Mouse (Mus musculus) kidney, postnatal 0 days (tissue): ENCODE measurements around the gene Arnt2. TPM values are rescaled to one million over a fixed set of nuclear protein-coding genes. Genes with fewer than 3 reads are reported as not detected.

ENCODE experiments used
- ATAC-seq: fragments of 200-750 bp; cut with Nextera tagmentation; replicated peaks from 2 replicates; pipeline ENCODE4 v1.8.0; 2017; ENCODE audit warnings: low read depth, moderate number of reproducible peaks, moderate TSS enrichment, moderate library complexity; ENCODE audit not compliant: low FRiP score
- DNase-seq: peaks from one replicate; pipeline ENCODE4 v3.0.0-alpha.2; 2016; ENCODE audit warnings: low spot score
- H3K27ac ChIP-seq: fragments of 300-500 bp; sonication (generic); 2 replicates; pipeline ENCODE4 v1.5.1; 2014; ENCODE audit warnings: mild to moderate bottlenecking
- H3K27me3 ChIP-seq: fragments of 300-500 bp; sonication (generic); 2 replicates; pipeline ENCODE4 v1.6.1; 2014; ENCODE audit warnings: low read length, mixed read lengths; ENCODE audit not compliant: insufficient read depth
- H3K36me3 ChIP-seq: fragments of 300-500 bp; sonication (generic); 2 replicates; pipeline ENCODE4 v1.6.1; 2014; ENCODE audit warnings: low read length, mixed read lengths; ENCODE audit not compliant: insufficient read depth
- H3K4me1 ChIP-seq: fragments of 300-500 bp; sonication (generic); replicated peaks from 2 replicates; pipeline ENCODE4 v1.6.1; 2014; ENCODE audit warnings: antibody characterized with exemption, low read length, mixed read lengths; ENCODE audit not compliant: insufficient read depth
- H3K4me2 ChIP-seq: fragments of 300-500 bp; sonication (generic); 2 replicates; pipeline ENCODE4 v1.6.1; 2014; ENCODE audit warnings: mild to moderate bottlenecking, low read length, moderate library complexity, mixed read lengths
- H3K4me3 ChIP-seq: fragments of 300-500 bp; sonication (generic); replicated peaks from 2 replicates; pipeline ENCODE4 v1.5.1; 2014; ENCODE audit warnings: low read depth, low read length
- H3K9ac ChIP-seq: fragments of 300-500 bp; sonication (generic); 2 replicates; pipeline ENCODE4 v1.6.1; 2014; ENCODE audit warnings: low read depth, low read length
- H3K9me3 ChIP-seq: fragments of 300-500 bp; sonication (generic); replicated peaks from 2 replicates; pipeline ENCODE4 v1.6.1; 2016; ENCODE audit warnings: low read length, inconsistent platforms, mixed read lengths
- CTCF ChIP-seq: IDR thresholded peaks from 2 replicates; pipeline ENCODE4 v1.5.1; 2016; ENCODE audit warnings: antibody characterized with exemption, low read depth, mild to moderate bottlenecking, moderate library complexity
- WGBS: fragments of 180-500 bp; shearing (Covaris S2); extraction: QIAGEN DNeasy Blood & Tissue Kit; methylation state at CpG from one replicate; pipeline ENCODE4 v1.1.7; 2014; 5-methylcytosine and 5-hydroxymethylcytosine counted together
- polyA plus RNA-seq: library from polyadenylated mRNA; unstranded; fragments of >200 nt; fragmentation: Nextera tagmentation; extraction: Ambion mirVana; gene quantifications from 2 replicates; pipeline ENCODE4 v1.2.1, GENCODE M21; 2015

Arnt2 gene
- polyA plus RNA-seq, 1 experiment from 2014 or later: 8.4 TPM

DNA sequence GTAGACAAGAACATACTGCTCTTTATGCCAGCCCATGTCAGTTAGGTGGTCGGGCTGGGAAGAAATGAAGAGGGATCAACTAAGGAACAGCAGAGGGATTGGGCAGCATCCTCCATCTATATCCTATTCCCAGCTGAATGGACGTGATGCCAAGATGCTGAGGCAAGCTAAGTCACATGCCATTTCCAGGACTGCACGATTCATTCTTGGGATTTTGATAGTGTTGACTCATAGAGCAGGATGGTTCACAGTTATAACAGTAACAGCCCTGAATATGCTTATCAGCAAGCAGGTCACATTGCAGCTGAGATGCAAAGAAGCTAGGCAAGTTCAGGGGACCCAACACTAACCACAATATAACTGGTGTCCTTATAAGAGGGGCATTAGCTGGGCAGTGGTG is 76.0 kb downstream of the Arnt2 start:
- 91% methylated on average over 3 of the region's 3 CpGs for WGBS
- no peak overlapping the region for H3K4me2 ChIP-seq
- no peak for TF ChIP-seq CTCF

DNA sequence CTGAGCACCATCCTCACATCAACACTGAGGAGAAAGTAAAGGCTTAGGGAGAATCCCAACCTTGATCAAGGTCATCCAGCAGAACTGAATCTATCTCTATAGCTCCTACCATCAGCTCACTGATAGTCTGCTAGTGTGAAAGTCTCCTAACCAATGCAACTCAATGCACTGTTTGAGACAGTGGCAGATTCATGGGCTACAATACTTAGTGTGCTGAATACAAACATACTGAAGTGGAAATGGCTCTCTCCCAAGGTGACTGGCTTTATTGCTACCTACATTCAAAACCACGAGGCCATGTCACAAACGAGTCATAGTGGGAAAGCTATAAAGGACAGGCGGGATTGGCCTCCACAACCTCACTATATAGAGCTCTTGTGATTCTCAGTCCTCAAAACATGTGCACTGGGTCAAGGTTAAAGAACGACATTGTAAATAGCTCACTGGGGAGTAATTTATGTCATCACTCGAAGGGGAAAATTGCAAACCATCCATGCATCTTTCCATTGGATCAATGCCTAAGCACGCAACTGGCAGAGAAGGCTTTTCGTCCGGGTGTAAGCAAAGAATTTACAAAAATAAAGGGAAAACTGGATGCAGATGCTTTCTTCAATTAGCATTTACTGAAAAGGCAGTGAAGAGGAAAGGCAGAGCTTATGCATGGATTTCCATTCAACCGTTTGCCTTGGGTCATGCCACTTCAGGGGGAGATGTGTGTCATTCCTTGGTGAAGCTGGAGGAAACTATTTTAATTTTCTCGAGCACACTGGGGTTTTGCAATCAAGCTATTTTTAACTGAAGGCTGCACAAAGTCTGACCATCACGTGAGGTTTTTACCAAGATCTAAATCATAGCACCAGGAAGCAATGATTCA is 77.4 kb downstream of the Arnt2 start:
- no peaks in the 10 kb centered on the region for H3K36me3 ChIP-seq
- H3K9me3 ChIP-seq: no peaks in the 10 kb centered on the region
- peak overlapping the region; percentile 16; the same call in 1 of the 2 replicates for H3K4me2 ChIP-seq
- no peak overlapping the region for H3K9ac ChIP-seq
- WGBS: 20% methylated on average over 11 of the region's 11 CpGs
- H3K4me3 ChIP-seq: no peak overlapping the region
- ATAC-seq (no peak), DNase-seq (peak; percentile 71)
- no peaks in the 10 kb centered on the region for H3K27me3 ChIP-seq
- H3K4me1 ChIP-seq: peaks cover 15% of the 10 kb centered on the region
- peak overlapping the region; percentile 54 for H3K27ac ChIP-seq
- TF ChIP-seq CTCF: no peak

More for the DNA sequence above, 76.0 kb downstream of the Arnt2 start:
- no peaks in the 10 kb centered on the region for H3K9me3 ChIP-seq
- peaks cover 14% of the 10 kb centered on the region for H3K4me1 ChIP-seq
- DNase-seq (no peak), ATAC-seq (no peak)
- no peak overlapping the region for H3K4me3 ChIP-seq
- no peaks in the 10 kb centered on the region for H3K27me3 ChIP-seq
- H3K36me3 ChIP-seq: no peaks in the 10 kb centered on the region
- no peak overlapping the region for H3K9ac ChIP-seq
- H3K27ac ChIP-seq: no peak overlapping the region; the same call in 1 of the 2 replicates

DNA sequence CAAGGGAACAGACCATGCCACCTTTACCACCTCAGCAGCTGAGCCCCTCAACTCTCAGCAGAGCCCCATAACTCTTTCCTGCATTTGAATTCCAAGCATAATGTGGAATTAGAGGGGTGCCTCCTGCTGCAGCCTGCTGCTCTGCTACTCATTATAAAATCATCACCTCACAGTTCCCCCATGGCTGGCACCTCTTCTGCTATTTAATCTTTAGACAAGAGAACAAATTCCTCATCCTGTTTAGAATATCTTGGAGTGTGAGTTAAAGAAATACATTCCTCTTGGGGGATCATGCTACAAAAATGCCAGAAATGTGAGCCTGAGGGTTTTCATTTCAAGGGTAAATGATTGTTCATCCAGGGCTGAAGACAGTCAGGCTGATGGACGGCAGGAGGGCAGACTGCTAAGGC is 80.8 kb downstream of the Arnt2 start:
- WGBS: 31% methylated on average over 1 of the region's 1 CpGs
- Histone ChIP-seq H3K9ac (no peak overlapping the region), H3K4me3 (no peak overlapping the region), H3K36me3 (no peaks in the 10 kb centered on the region), H3K4me1 (peaks cover 10% of the 10 kb centered on the region), H3K27me3 (no peaks in the 10 kb centered on the region), H3K9me3 (no peaks in the 10 kb centered on the region), H3K27ac (no peak overlapping the region), H3K4me2 (no peak overlapping the region)
- 0 out of 2 replicates have a peak, but pooled peaks have one; percentile 0 for TF ChIP-seq CTCF
- ATAC-seq (no peak), DNase-seq (peak; percentile 57)

DNA sequence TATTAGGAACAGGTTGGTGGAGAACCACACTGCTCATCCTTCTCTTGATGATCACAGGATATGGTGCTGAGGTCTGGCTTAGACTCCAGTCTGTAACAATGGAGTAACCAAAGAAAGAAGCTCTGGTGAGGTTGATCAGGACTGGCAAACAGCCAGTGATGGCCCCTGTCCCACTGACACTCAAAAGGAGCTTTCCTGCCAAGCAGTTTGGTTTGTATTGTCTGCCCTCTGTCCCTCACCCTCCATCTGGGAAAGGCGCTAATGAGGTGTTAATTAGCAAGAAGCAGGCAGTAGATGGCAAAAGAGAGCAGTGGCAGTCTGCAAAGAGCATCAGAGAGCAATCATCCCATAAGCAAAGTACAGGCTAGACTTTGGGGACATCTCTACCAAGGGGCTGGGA is 81.2 kb downstream of the Arnt2 start:
- no peaks in the 10 kb centered on the region for H3K36me3 ChIP-seq
- H3K27ac ChIP-seq: no peak overlapping the region
- H3K4me1 ChIP-seq: peaks cover 10% of the 10 kb centered on the region
- DNase-seq (no peak), ATAC-seq (no peak)
- WGBS: 59% methylated on average over 1 of the region's 1 CpGs
- no peaks in the 10 kb centered on the region for H3K27me3 ChIP-seq
- no peak overlapping the region for H3K4me3 ChIP-seq
- no peak overlapping the region for H3K9ac ChIP-seq
- H3K9me3 ChIP-seq: no peaks in the 10 kb centered on the region
- no peak overlapping the region for H3K4me2 ChIP-seq
- 0 out of 2 replicates have a peak, but pooled peaks have one; percentile 7 for TF ChIP-seq CTCF

DNA sequence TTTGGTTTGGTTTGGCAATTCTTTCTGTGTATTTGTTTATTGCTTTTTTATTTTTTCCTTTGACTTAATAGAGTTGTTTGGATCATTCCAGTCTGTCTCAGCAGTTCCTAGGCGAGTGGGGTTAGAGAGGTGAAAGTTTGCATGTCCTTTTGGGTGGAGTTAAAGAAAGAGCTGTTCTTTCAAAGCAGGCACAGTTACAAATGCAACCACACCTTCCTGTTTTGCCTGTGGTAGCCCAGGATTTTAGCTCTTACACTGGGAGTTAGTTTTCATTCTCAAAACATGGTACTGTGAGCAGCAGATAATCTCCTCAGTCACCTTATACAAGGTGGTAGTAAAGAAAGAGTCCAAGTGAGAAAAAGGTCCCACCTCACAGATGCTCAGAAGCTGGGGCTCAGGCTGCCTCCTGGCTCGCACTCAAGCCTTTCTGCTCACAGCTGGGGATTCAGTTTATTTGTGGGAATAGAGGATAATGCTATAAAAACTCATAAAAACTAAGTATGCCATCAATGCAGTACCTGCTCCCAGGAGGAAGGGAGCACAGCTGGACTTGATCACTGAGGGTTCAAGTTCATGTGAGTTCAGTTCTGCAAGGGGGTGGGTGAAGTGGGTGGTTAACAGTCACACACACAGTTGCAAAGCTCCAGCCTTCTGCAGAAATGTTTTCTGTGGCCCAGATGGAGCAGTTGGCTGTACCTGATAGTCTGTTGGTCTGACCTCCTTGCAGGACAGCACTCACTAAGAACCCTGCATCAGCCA is 84.2 kb downstream of the Arnt2 start:
- 52% methylated on average over 2 of the region's 2 CpGs for WGBS
- ATAC-seq: no peak

DNA sequence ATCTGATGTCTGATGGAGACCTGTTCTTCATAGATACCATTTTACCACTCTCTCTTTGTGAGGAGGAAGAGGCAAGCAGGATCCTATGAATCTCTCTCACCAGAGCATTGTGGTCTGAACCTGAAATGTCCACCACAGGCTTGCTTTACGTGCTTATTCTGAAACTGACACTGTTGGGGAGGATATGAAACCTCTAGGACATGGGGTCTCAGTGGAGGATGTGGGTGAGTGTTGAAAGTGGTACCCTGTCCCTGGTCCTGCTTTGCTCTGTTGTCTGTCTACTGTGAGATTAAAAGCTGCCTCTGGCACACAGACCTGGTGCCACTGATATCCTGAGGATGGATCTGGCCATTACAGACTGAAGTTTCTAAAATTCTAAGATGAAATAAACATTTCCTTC is 88.4 kb downstream of the Arnt2 start:
- no peak for TF ChIP-seq CTCF
- Histone ChIP-seq H3K9ac (no peak overlapping the region), H3K4me2 (no peak overlapping the region), H3K27me3 (no peaks in the 10 kb centered on the region), H3K9me3 (no peaks in the 10 kb centered on the region), H3K4me1 (no peaks in the 10 kb centered on the region), H3K4me3 (no peak overlapping the region), H3K27ac (no peak overlapping the region), H3K36me3 (no peaks in the 10 kb centered on the region)
- DNase-seq (no peak), ATAC-seq (no peak)
- WGBS: 38% methylated on average over 1 of the region's 1 CpGs

More for the DNA sequence above, 84.2 kb downstream of the Arnt2 start:
- no peak overlapping the region for H3K27ac ChIP-seq
- H3K9me3 ChIP-seq: no peaks in the 10 kb centered on the region
- H3K9ac ChIP-seq: no peak overlapping the region
- no peak for TF ChIP-seq CTCF
- DNase-seq: no peak
- H3K4me3 ChIP-seq: no peak overlapping the region
- 0 out of 2 replicates have a peak, but pooled peaks cover 3% of the 10 kb centered on the region for H3K4me1 ChIP-seq
- no peaks in the 10 kb centered on the region for H3K27me3 ChIP-seq
- no peaks in the 10 kb centered on the region for H3K36me3 ChIP-seq
- no peak overlapping the region for H3K4me2 ChIP-seq
